Mouse (Mus musculus) T-helper 1 cell (primary cell): ENCODE measurements around the gene Cd300c.
"Not testable (repeated sequence)": the region's sequence is repeated elsewhere in the genome, so short reads cannot be mapped to it uniquely, and the experiment has no call there.

Source experiments
- in situ Hi-C: fragments of 300-600 bp; cut with MboI, MseI; formaldehyde crosslinking; loops from one replicate; pipeline ENCODE4 v1.15.1; 2025; ENCODE audit warnings: high pct_unique_total_duplicates

The Cd300c gene

DNA sequence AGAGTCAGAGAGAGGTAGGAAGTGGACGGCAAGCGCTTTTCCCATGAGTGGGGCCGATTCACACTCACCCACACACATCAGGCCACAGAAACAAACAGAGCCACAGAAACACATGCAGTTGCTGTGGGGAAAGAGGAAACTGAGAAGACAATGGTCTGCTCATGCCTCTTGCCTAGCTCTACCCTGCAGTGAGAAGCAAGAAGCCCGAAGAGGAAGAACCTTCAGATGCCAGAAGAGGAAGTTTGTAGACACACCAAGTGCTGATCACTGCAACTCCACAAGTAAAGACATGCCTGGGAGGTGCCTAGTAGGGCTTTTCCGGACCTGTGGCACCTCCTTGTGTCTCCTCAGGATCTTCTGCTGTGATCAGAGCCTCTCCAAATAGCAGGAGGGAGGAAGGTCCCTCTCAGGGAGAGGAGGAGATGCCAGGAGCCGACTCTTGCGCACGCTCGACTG is at the start of gene Cd300c:
Gene Cd300c (minus strand): TSS at position 406 of the 456 bp plus-strand sequence.
- in situ Hi-C loops, result no loop called here

- in situ Hi-C loops, result not testable (repeated sequence)
Measured at GRCm38 (mm10) chr11:115016093-115016492, 47.1 kb upstream of the Cd300c start, which contains the start of gene Cd300ld2. TSS of gene Cd300ld2 (minus strand) at chr11:115016193.

GRCm38 (mm10) chr11:115004070-115004469 is 35.1 kb upstream of the Cd300c start:
- in situ Hi-C loops, result loop anchor here (5.0 kb wide), 1 partner anchor 43 kb away; the partner anchor contains the start of gene Cd300ld3

DNA sequence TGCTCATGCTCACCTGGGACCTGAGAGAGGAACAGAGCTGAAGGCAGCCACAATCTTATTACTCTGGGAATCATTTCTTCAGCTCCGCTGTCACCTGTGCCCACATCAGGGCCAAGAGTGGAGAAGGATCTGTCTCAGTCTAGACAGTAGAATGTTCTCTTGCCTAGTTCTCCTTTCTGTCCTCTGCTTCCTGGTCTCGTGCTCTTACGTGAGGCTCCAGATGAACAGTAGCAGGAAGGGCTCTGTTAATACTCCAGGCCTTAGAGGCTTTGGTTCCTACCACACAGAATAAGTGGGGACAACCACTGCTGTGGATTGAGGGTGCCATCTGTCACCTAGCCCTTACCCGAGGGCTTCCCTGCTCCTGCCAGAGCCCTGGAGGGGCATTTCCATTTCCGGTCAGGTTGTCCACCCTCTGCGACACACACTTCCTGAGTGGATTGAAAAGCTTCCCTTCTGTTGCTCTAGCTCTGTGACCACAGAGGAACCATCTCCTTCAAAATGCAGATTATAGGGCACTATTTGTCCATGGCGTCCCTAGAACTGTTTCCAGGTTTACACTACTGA is 32.6 kb upstream of the Cd300c start, which contains the start of gene Cd300c2:
Gene Cd300c2 (minus strand): TSS at position 407 of the 567 bp plus-strand sequence.
- in situ Hi-C loops, result loop anchor here (5.0 kb wide), 1 partner anchor 46 kb away; the partner anchor contains the start of gene Cd300ld3

GRCm38 (mm10) chr11:114989793-114990192 is 20.8 kb upstream of the Cd300c start, which contains the start of gene Cd300ld:
TSS of gene Cd300ld (minus strand) at chr11:114989922.
- in situ Hi-C loops, result loop anchor here (10.0 kb wide), 1 partner anchor 45 kb away; the partner anchor contains the start of gene Cd300ld5

GRCm38 (mm10) chr11:114981866-114982265 is 12.9 kb upstream of the Cd300c start:
- in situ Hi-C loops, result loop anchor here (10.0 kb wide), 1 partner anchor 53 kb away; the partner anchor contains the start of gene Cd300ld5

GRCm38 (mm10) chr11:114972726-114973125 is 3.8 kb upstream of the Cd300c start:
- in situ Hi-C loops, result no loop called here

DNA sequence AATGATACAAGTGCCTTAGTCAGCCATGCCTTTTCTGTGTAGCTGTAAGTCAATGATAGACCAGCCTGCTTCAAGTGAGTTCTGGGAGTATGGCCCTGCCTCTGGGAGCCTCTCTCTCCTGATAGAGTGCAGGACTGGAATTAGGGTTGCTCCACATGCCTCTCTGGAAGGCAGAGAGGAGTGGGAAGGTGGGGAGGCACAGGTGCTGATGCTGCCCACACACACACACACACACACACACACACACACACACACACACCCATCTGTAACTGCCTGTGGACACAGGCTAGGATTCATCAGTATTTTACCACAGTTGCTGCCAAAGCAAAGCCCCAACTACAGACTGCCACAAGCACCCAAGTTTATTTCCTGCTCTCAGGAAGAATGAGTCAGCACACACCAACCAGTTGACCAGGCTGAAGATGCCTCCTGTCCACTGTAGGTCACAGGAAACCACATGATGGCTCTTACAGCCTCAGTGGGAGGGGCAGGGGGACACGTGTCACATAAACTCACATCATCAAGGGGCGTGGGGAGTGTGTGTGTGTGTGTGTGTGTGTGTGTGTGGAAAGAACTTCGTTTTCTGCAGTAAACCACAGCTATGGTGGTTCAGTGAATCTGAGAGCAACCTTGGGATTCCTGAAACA is 3.7 kb downstream of the Cd300c start:
- in situ Hi-C loops, result no loop called here

- in situ Hi-C loops, result no loop called here
Measured at GRCm38 (mm10) chr11:114960369-114960768, 8.6 kb downstream of the Cd300c start.

- in situ Hi-C loops, result no loop called here
Measured at GRCm38 (mm10) chr11:114934144-114934543, 34.8 kb downstream of the Cd300c start, which contains the start of gene Cd300lb. TSS of gene Cd300lb (minus strand) at chr11:114934386.

DNA sequence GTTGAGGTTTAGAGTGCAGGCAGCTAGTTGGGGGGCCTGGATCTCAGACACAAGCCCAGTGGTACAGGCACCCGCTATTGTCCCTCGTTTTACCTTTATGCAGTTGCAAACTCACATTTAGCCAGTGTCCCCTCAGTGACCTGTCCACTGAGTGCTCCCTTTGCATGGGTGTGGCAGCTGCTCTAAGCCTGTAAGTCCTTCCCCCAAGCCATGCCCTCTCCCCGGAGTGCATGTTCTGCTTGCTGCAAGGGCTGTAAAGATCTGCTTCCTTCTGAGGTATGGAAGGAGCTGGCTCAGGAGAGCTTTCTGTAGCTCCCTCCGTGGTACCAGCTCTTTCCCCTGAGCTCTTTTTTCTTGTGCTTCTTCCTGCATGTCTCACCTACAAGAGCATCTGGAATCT is 35.4 kb downstream of the Cd300c start:
- in situ Hi-C loops, result no loop called here

GRCm38 (mm10) chr11:114931041-114931440 is 37.9 kb downstream of the Cd300c start:
- in situ Hi-C loops, result no loop called here

- in situ Hi-C loops, result no loop called here
Measured at GRCm38 (mm10) chr11:114929581-114929980, 39.4 kb downstream of the Cd300c start.

- in situ Hi-C loops, result no loop called here
Measured at GRCm38 (mm10) chr11:114923961-114924360, 45.0 kb downstream of the Cd300c start.

GRCm38 (mm10) chr11:114922439-114922838 is 46.5 kb downstream of the Cd300c start:
- in situ Hi-C loops, result no loop called here

DNA sequence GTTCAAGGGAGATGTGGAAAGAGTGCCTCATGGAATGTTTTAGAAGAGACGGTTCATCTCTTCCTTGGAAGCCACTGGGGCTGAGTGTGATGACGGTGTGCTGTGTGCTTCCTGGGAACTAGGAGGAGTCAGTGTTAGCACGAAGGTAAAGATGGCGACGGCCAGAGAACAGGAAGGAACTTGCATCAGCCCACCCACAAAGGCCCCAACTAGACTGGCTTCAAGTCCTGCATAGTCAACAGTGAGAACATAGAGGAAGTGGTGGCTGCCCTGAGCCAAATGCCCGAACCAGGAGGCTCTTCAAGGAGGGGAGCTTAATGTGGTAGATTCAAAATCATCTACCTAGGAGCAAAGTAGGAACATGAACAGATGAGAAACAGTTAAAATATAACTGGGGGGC is 51.8 kb downstream of the Cd300c start:
- in situ Hi-C loops, result no loop called here

DNA sequence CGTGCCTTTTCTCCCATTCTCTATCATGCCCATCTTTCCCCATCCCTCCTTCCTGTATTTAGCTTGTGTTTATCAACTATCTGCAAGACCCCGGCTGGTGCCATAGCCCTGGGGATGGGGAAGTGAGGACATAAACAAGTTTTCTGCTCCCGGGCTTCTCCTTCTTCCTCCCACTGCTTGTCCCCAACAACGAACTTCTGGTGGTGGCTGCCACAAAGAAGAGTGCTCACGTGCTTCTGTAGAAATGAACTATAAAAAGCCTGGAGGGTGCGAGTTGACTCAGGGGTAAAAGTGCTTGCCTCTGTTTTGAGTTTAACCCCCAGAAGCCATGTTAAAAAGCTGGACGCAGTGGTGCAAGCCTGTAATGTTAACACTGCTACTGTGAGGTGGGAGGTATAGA is 54.0 kb downstream of the Cd300c start:
- in situ Hi-C loops, result no loop called here

GRCm38 (mm10) chr11:114912847-114913246 is 56.1 kb downstream of the Cd300c start:
- in situ Hi-C loops, result no loop called here

GRCm38 (mm10) chr11:114909538-114909937 is 59.4 kb downstream of the Cd300c start:
- in situ Hi-C loops, result loop anchor here (5.0 kb wide), 1 partner anchor 92 kb away; no protein-coding TSS in a partner anchor

GRCm38 (mm10) chr11:114908086-114908485 is 60.9 kb downstream of the Cd300c start:
- in situ Hi-C loops, result loop anchor here (5.0 kb wide), 1 partner anchor 91 kb away; no protein-coding TSS in a partner anchor

DNA sequence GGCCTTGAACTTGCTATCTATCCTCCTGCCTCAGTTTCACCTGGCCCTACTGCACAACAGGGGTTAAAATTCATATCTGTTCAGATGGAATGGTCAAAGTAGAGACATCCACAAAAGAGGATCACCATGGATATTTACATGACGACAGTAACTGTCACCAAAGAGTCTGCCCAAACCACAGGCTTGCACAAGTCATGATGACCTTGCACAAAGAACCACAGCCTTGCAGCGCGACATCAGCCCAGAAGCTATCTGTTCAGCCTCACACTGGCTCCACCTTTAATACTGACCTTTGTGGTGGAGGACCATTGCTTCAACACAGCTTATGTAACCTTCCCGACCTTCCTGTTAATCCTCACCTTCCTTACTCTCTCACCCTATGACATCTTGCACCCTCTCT is 61.4 kb downstream of the Cd300c start:
- in situ Hi-C loops, result loop anchor here (5.0 kb wide), 1 partner anchor 90 kb away; no protein-coding TSS in a partner anchor
